Mouse (Mus musculus): ENCODE results near the gene Ppl. TPM values are rescaled to one million over a fixed set of nuclear protein-coding genes. Genes with fewer than 3 reads are reported as not detected.

Ppl gene
- under 1 TPM; 0.51 to 0.91 TPM for total RNA-seq (2021)
- long read RNA-seq, result 0 reads

- no peak for DNase-seq (ENCODE audit: low spot score in 2 of 2)
Measured at GRCm38 (mm10) chr16:5132401-5132801, at the start of gene Ppl. TSS of gene Ppl (minus strand) at chr16:5132421.

- no peak for DNase-seq (ENCODE audit: low spot score in 2 of 2)
Measured at GRCm38 (mm10) chr16:5172636-5173035, 40.4 kb upstream of the Ppl start.

DNA sequence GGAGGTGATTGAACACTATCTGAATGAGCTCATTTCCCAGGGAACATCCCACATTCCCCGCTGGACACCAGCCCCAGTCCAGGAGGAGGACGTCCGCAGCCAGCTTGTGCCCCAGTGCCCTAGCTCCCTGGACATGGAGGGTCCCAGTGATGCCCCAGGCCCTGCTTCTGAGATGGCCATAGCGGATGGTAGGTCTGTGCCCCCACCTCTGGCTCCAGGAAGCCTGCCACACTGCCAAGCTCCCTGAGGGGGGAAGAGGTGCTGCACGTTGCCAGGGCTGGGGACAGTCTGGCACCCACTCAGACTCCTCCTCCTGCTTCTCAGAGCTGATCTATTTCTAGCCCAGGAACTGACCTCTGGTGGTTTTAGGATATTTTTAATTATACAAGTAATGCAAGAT, 36.6 kb upstream of the Ppl start:
- DNase-seq (ENCODE audit: low spot score in 2 of 2), result no peak

DNA sequence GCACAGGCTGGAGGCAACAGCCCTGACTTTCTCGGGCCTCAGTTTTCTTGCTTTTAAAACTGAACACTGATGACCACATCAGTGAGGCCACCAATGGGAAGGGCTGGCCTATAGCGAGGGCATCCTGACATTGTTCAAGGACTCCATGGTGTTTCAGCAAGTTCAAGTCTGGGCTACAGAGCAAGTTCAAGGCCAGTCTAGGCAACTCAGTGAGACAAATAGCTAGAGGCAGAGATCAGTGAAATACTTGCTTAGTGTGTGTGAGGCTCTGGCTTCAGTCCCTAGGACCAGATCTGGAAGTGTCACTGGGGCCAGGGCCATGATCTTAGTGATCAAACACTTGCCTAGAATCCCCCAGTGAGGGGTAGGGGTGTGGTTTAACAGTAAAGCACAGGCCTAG, 35.8 kb upstream of the Ppl start:
- no peak for DNase-seq (ENCODE audit: low spot score in 2 of 2)

- DNase-seq (ENCODE audit: low spot score in 2 of 2), result no peak
Measured at GRCm38 (mm10) chr16:5164327-5164726, 32.1 kb upstream of the Ppl start.

- no peak for DNase-seq (ENCODE audit: low spot score in 2 of 2)
Measured at GRCm38 (mm10) chr16:5159248-5159647, 27.0 kb upstream of the Ppl start.

DNA sequence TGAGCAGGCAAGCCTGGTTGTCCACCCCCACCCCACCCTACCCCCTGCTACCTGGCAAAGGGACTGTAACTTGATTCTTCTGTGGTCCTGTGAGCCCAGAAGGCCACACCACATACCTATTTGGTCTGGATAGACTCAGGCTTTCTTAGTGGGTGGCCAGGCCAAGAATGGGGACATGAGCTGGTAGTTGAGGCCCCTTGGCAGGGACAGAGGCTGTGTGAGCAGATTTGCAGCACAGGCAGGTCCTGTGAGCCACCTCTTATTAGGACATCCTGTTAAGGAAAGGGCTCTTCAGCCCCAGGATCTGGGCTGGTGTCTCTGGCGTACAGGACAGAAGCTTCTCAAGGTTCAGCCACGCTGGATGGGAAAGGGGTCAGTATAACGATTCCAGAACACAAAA, 24.9 kb upstream of the Ppl start:
- no peak for DNase-seq (ENCODE audit: low spot score in 2 of 2)

DNA sequence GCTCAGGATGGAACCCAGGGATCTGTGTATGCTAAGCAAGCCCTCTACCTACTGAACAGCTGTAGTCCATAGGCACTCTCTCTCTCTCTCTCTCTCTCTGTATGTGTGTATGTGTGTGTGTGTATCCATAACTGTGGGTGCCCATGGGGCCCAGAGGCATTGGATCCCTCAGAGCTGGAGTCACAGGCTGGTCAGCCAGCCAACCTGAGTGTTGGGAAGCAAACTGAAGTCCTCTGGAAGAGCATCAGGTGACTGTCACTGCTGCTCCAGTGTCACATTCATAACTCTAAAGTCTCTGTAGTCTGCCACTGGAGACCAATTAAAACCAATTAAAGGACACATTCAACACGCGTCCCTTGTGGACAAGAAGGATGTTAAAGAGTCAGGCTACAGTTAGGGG, 24.3 kb upstream of the Ppl start:
- DNase-seq (ENCODE audit: low spot score in 2 of 2), result no peak

DNA sequence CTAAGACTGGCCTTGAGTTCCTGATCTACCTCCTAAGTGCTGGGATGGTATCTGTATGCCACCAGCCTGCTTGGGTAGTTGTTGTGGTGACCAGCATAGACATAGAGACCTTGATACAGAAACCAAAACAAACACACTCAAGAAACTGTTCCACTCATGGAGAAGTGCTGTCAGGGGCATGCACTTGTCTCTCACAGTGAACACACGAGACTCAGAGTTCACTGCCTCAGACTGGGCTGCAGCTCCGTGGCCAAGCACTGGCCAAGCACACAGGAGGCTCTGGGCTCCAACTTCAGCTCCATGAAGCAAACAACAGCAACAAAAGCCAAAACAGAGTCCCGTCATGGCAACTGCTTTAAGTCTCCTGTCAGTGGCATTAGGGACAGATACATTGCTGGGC, 22.8 kb upstream of the Ppl start:
- no peak for DNase-seq (ENCODE audit: low spot score in 2 of 2)

DNA sequence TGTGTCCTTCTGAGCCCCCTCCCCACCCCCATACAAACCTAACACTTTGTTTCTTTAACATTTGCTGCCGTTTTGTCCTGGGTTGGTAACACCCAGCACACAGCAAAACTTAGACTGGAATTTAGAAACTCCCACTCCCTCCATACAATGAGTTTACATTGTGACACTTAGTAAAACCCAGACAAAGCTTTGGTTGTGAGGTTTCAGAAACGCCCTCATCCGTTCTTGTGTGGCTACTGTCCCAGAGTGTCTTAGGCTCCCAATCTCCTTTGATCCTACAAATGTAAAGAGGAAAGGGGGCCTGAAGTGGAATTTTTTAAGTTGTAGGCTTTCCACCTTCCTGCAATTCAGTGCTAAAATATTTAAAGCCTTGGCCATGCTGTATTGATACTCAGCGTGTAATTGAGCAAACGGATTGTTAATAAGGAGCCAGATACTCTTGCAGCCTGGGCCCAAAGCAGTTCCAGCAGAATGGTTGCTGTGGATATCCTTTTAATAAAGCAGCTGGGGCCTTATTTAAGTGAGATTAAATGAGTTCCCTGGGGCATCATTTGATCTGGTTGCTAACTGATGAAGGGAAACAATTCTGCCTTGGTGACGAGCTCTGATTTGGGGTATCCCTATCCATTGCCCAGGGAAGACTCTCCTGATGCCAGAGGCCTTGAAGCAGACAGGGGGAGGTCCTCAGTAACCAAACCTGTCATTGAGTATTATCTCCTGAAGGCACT, 21.2 kb upstream of the Ppl start:
- DNase-seq (ENCODE audit: low spot score in 2 of 2), result no peak

DNA sequence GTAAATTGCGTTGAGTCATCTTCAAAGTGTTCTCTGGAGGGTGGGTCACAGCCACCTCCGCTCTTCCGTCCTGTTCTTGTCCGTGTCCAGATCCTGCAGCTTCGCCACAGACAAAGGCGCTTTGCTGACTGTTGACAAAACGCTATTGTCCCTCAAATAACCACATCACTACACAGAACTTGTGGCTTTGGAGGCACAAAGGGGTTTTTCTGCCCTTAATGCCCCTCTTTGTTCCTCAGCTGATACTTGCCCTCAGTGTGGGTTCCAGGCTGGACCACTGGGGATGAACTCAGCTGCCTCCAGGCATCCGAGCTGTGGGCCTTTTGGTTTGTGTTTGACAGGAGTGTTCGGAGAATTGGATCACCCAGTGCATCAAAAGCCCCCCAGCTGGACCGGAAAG, 18.3 kb upstream of the Ppl start:
- DNase-seq (ENCODE audit: low spot score in 2 of 2), result no peak

- no peak for DNase-seq (ENCODE audit: low spot score in 2 of 2)
Measured at GRCm38 (mm10) chr16:5147037-5147385, 14.8 kb upstream of the Ppl start, which contains the start of gene Sec14l5. TSS of gene Sec14l5 (plus strand) at chr16:5147109.

DNA sequence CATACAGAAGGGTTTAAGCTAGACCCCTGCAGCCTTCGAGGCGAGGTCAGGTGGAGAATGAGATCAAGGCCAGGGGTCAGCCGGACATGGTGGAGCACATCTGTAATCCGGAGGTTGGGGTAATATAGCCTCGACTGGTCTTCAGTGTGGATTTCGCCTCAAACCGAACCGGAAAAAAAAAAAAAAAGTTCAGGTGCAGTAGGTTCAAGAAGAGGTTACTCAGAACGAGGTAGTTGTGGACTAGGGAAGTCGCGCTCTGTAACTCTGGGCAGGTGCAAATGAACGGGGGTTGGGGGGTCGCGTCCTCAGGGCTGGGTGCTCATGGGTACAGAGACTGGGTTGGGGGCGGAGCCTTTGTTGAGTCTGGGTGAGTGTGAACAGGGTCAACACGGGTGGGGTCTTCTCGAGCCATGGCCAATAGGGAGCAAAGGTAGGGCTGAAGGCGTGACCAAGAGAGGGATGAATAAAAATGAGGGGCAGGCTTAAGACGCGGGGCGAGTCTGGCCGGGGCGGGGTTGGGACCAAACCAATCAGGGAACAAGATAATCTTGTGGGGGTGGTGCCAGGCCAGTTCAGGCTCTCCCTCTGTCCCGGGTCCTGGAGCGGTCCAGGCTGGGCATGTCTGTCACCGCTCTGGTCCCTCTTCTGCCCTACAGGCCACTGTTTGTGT, 14.3 kb upstream of the Ppl start:
- DNase-seq (ENCODE audit: low spot score in 2 of 2), result peak in 1 of 2 experiments; percentile 47

- peak; percentile 84 to 85 for DNase-seq (ENCODE audit: low spot score in 2 of 2)
Measured at GRCm38 (mm10) chr16:5145570-5145969, 13.3 kb upstream of the Ppl start.

DNA sequence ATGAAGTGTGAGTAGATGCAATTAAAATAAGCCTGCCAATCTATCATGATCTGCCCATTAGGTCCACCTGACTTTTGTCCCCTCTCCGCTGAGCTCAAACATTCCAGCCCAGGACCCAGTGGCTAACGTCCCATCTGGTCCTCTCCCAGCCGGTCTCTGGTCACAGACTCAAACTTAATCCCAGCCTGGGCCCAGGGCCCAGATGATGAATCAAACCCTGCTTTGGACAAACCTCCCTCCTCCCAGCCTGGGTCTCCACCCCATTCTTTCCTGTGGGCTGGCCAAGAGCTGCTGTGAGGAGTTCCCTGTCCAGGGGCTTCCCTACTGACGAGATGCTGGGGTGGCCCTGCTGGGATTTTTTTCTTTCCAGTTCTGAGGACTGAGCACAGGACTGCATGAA, 7.5 kb upstream of the Ppl start:
- no peak for DNase-seq (ENCODE audit: low spot score in 2 of 2)

DNA sequence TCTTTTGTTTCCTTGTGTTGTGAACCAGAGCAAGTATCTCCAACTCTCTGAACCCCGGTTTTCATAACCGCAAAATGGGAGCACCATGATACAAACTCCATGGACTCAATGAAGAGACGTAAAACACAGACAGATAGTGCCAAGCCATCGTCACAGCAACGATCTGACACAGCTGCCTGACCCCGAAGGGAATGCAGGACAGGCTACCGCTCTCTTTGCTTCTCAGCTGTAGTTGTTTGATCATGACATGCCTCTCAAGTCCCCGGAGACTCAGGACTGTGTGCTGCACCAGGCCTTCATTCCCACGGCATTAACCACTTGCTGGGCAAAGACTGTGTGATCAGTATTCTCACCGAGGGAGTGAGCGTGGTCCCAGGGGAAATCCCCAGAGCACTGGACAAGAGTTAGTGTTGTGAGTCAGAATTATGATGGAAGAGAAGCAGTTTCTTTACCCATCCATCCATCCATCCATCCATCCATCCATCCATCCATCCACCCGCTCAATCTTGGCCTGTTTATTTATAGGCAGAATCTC, 4.9 kb upstream of the Ppl start:
- no peak for DNase-seq (ENCODE audit: low spot score in 2 of 2)

DNA sequence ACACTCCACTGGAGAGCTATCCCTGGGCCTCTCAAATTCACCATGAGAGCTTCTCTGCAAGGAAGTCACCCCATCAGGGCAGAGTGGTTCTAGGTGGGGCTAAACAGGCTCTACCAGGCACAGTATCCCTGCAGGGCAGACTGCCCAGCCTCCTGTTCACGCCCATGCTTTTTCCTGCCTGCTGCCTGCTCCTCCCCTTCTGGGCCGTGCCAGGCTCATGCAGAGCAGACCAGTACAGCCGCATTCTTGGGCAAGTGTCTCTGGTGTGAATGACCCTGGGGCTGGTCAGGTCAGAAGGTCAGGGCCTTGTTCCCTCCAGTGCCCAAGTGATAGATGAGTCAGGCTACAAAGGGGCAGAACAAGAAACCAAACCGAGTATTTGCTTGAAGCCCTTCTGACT, 4.3 kb upstream of the Ppl start:
- no peak for DNase-seq (ENCODE audit: low spot score in 2 of 2)

GRCm38 (mm10) chr16:5135551-5136261, 3.5 kb upstream of the Ppl start:
- no peak for DNase-seq (ENCODE audit: low spot score in 2 of 2)

- peak; percentile 33 to 44 for DNase-seq (ENCODE audit: low spot score in 2 of 2)
Measured at GRCm38 (mm10) chr16:5134623-5135330, 2.6 kb upstream of the Ppl start.

DNA sequence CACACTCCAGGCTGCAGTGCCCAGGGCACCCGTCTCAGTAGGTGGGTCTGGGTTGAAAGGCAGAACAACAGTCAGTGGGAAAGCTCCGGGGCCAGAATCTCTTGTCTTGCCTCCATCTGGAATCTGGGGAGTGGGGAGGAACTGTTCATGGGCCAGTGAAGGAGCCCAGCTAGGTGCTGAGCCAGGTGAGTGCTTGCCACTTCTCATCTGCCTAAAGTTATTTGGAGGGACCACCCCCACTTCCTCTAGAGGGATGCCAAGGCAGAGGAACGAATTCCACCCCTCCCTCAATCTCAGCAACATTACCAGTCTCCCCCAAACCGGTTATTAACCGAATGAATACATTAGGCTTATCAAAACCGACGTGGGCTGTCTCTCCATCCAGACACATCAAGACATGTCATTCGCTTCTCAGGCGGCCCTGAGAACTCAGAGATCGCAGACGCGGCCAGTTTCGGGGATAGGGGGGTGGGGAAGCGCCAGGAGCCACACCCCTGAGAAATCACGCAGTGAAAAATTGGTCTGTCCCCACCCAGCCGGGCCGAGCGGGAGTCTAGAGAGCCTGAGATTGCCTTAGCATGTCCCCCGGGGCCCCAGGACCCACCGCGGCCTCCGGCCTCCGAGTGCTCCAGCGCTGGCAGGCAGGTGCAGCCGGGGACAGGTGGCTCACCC, 834 bp downstream of the Ppl start:
- DNase-seq (ENCODE audit: low spot score in 2 of 2), result no peak

DNA sequence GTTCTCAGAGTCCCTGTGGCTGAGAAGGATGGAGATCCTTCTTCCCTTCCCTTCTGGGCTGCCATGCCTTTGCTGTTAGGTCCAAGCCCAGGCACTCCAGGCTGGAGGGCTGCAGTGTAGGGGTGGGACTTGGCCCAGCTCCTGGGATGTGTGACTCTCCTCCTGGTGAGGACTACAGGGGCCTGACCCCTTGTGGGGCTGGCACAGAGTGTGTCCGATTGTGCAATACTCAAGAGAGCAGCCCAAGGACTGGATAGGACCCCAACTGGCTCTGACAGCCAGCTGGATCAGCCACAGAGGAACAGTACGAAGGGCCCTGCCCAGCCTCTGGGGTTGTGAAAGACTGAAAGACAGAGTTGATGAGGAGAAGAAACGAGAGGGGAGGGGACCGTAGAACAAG, 1.5 kb downstream of the Ppl start:
- no peak for DNase-seq (ENCODE audit: low spot score in 2 of 2)

Measured in layer of hippocampus, postnatal 10 days (tissue).